Mouse (Mus musculus) neural tube, embryonic 14.5 days (tissue): Measurements from ENCODE around the gene Cops3. TPM values are rescaled to one million over a fixed set of nuclear protein-coding genes. Genes with fewer than 3 reads are reported as not detected.
A peak's percentile ranks its signal among the peaks of the same experiment; 100 is the strongest.
"Not testable (repeated sequence)": the region's sequence is repeated elsewhere in the genome, so short reads cannot be mapped to it uniquely, and the experiment has no call there.

ENCODE experiments used
- ATAC-seq: fragments of 200-750 bp; cut with Nextera tagmentation; 2 replicates; pipeline ENCODE4 v1.8.0; 2017; ENCODE audit warnings: low read depth, mild to moderate bottlenecking, moderate TSS enrichment, moderate library complexity
- H3K27ac ChIP-seq: fragments of 300-500 bp; sonication (generic); 2 replicates; pipeline ENCODE4 v1.5.1; 2014; ENCODE audit warnings: low read depth, mild to moderate bottlenecking, control low read depth, low read length, moderate library complexity, mixed read lengths
- H3K27me3 ChIP-seq: fragments of 300-500 bp; sonication (generic); 2 replicates; pipeline ENCODE4 v1.6.1; 2014; ENCODE audit warnings: low read length; ENCODE audit not compliant: control insufficient read depth, insufficient read depth
- H3K36me3 ChIP-seq: fragments of 300-500 bp; sonication (generic); 2 replicates; pipeline ENCODE4 v1.6.1; 2014; ENCODE audit warnings: low read length, mixed read lengths; ENCODE audit not compliant: control insufficient read depth, insufficient read depth
- H3K4me1 ChIP-seq: fragments of 300-500 bp; sonication (generic); 2 replicates; pipeline ENCODE4 v1.6.1; 2014; ENCODE audit warnings: low read length; ENCODE audit not compliant: control insufficient read depth, insufficient read depth
- H3K4me2 ChIP-seq: fragments of 300-500 bp; sonication (generic); 2 replicates; pipeline ENCODE4 v1.6.1; 2014; ENCODE audit warnings: mild to moderate bottlenecking, low read depth, low read length, control low read depth
- H3K4me3 ChIP-seq: fragments of 300-500 bp; sonication (generic); 2 replicates; pipeline ENCODE4 v1.5.1; 2014; ENCODE audit warnings: low read depth, low read length, control low read depth, mixed read lengths
- H3K9ac ChIP-seq: fragments of 300-500 bp; sonication (generic); replicated peaks from 2 replicates; pipeline ENCODE4 v1.6.1; 2014; ENCODE audit warnings: low read depth, mild to moderate bottlenecking, control low read depth, low read length, mixed read lengths
- H3K9me3 ChIP-seq: fragments of 300-500 bp; sonication (generic); 2 replicates; pipeline ENCODE4 v1.6.1; 2016; ENCODE audit warnings: low read length; ENCODE audit not compliant: control insufficient read depth
- WGBS: fragments of 180-500 bp; shearing (Covaris S2); extraction: QIAGEN DNeasy Blood & Tissue Kit; methylation state at CpG from one replicate; pipeline ENCODE4 v1.1.7; 2014; 5-methylcytosine and 5-hydroxymethylcytosine counted together
- polyA plus RNA-seq: library from polyadenylated mRNA; unstranded; fragments of >200 nt; fragmentation: Nextera tagmentation; extraction: Ambion mirVana; gene quantifications from 2 replicates; pipeline ENCODE4 v1.2.1, GENCODE M21; 2014

Cops3 gene
- polyA plus RNA-seq, 1 experiment from 2014 or later: 212 TPM

DNA sequence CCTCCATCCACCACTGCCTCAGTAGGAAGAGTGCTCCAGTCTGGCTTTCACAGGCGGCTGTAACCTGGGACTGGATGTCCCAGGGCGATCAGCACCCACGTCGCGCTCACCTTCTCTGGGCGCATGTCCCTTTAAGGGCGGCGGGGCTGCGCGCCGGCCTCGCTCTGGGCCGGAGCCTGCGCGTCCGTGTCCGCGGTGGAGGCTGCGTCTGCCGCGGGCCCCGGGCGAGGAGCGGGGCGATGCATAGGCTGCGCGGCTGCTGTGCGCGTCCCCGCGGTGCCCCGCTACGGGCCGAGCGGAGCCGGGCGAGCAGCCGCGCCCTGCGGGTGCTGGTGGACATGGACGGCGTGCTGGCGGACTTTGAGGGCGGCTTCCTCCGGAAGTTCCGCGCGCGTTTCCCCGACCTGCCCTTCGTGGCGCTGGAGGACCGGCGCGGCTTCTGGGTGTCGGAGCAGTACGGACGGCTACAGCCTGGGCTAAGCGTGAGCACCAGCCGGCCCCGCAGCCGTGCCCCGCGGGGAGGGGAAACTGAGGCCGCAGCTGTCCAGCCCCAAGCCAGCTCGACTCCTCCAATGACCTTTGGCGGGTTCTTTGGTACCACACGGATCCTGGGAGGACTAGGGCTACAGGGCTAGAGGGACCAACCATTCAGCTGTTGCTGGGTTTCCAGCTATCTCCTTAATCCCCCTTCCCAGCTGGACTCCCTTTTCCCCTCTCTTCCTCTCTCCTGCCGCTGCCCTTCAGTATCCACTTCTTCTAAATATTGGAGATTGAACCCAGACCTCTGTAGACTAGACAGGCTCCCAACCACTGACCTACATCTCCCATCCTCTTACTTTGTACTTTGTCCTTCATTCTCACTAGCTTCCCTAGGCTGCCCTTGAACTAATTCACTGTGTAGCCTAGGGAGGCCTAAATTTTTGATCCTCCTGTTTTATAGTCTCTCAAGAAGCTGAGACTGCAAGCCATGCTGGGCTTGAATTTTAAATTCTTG, 8.6 kb upstream of the Cops3 start:
- peak overlapping the region; percentile 76 for H3K4me3 ChIP-seq
- no peaks in the 10 kb centered on the region for H3K9me3 ChIP-seq
- no peaks in the 10 kb centered on the region for H3K27me3 ChIP-seq
- ATAC-seq: peak; percentile 91
- WGBS: under 1% methylated on average over 49 of the region's 69 CpGs
- H3K36me3 ChIP-seq: no peaks in the 10 kb centered on the region; the same call in 1 of the 2 replicates
- H3K9ac ChIP-seq: peak overlapping the region; percentile 85
- H3K4me2 ChIP-seq: peak overlapping the region; percentile 73
- H3K4me1 ChIP-seq: peaks cover 6% of the 10 kb centered on the region; the same call in 1 of the 2 replicates
- H3K27ac ChIP-seq: peak overlapping the region; percentile 82

DNA sequence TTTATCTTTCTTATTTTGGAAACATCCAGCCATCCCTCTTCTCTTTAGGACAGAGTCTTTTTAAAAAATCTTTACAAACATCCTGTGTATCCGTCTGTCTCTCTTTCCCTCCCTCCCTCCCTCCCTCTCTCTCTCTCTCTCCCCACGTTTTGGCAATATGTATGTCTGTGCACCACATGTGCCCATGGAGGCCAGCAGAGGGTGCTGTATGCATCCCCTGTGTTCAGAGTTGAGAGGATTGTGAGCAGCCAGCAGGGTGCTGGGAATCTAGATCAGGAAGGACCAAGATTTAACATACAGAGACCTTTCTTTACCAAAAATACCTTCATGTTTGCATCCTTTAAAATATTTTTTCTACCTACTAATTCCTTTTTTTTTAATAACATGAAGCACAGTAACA, 7.5 kb upstream of the Cops3 start:
- Histone ChIP-seq H3K4me2 (peak overlapping the region; percentile 73; the same call in 1 of the 2 replicates), H3K4me1 (peaks cover 6% of the 10 kb centered on the region; the same call in 1 of the 2 replicates), H3K9me3 (no peaks in the 10 kb centered on the region), H3K4me3 (peak overlapping the region; percentile 76), H3K36me3 (no peaks in the 10 kb centered on the region; the same call in 1 of the 2 replicates), H3K27me3 (no peaks in the 10 kb centered on the region), H3K27ac (no peak overlapping the region), H3K9ac (no peak overlapping the region)
- ATAC-seq: no peak
- 20% methylated on average over 2 of the region's 2 CpGs for WGBS

DNA sequence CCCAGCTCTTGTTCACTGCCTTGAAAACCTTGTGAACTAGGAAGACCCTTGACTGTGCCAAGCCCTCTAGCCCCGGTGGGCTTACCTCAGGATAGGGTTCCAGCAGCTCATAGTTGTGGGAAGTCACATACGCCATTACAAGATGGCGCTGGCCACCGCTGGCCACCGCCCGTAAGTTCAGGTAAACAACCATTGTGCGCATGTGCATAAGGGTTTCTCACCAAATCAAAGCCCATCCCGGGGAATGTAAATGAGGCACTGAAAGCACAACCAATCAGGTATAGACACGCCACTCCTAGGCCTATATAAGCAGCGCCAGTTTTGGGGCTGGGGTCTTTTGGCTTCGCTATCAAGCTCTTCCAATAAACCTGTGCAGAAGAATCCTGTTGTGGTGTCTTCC, 6.7 kb upstream of the Cops3 start:
- ATAC-seq: no peak
- 97% methylated on average over 11 of the region's 11 CpGs for WGBS

DNA sequence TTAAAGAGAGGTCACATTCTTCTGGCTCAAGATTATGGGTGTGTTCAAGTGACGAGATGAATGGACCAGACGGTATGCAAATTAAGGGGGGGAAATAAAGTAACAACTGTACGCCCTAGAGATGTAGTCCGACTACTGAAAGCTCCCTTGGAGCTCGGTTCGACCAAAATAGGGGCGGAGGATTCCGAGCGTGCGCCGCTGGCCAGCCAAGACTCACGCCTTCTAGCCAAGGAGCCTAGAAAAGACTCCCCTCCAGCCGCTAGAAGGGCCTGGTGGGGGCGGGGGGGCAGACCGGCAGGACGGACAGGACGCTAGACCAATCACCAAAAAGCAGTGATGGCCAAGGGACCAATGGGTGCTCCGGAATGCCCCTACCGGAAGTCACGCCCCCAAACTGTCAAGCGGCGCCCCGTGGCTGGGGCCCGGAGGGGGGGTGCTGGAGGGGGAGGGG, 605 bp downstream of the Cops3 start, which contains the start of gene Nt5m:
Gene Nt5m (plus strand): TSS at position 440 of the 451 bp plus-strand sequence.
- peak within 1 kb of the TSS; percentile 57 for H3K4me2 ChIP-seq
- H3K4me1 ChIP-seq: peaks cover 17% of the 10 kb centered on the region
- H3K4me3 ChIP-seq: peak within 1 kb of the TSS; percentile 79
- under 1% methylated on average over 24 of the region's 24 CpGs for WGBS
- no peaks in the 10 kb centered on the region for H3K9me3 ChIP-seq
- peak; percentile 97 for ATAC-seq
- H3K36me3 ChIP-seq: peaks cover 10% of the 10 kb centered on the region
- H3K27me3 ChIP-seq: no peaks in the 10 kb centered on the region
- peak within 1 kb of the TSS; percentile 96 for H3K27ac ChIP-seq
- peak within 1 kb of the TSS; percentile 87 for H3K9ac ChIP-seq

More for the DNA sequence above, 6.7 kb upstream of the Cops3 start:
- Histone ChIP-seq H3K9me3 (no peaks in the 10 kb centered on the region), H3K9ac (no peak overlapping the region), H3K4me2 (no peak overlapping the region), H3K27me3 (no peaks in the 10 kb centered on the region), H3K4me1 (peaks cover 6% of the 10 kb centered on the region; the same call in 1 of the 2 replicates), H3K36me3 (no peaks in the 10 kb centered on the region; the same call in 1 of the 2 replicates), H3K27ac (no peak overlapping the region), H3K4me3 (no peak overlapping the region)

DNA sequence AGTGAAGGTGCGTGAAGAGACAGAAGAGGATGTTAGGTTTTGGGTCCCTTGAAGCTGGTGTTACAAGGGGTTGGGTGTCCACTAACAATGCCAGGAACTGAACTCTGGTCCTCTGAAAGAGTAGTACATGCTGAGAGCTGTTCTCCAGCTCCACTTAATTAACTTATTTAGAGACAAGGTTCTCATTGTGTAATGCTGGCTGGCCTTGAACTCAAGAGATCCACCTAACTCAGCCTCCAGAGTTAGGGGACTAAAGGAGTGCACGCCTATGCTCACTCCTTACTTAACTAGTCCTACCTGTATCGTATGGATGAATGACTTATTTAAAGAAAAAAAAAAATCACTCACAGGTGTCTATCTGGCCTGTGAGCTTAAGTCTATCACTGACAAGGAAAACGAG, 1.2 kb downstream of the Cops3 start:
- no peak for ATAC-seq
- WGBS: 70% methylated on average over 4 of the region's 4 CpGs

DNA sequence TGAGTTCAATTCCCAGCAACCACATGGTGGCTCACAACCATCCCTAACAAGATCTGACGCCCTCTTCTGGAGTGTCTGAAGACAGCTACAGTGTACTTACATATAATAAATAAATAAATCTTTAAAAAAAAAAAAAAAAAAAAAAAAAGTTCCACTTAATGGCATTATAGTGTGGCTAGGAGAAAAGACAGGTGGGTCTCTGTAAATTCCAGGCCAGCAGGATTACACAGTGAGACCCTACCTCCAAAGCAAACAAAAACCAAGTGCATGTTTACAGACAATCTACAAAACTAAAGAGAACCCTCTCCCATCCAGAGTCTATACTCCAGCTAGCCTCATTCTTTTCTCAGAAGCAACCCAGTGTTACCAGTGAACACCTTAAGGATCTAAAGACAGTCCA, 1.8 kb downstream of the Cops3 start:
- H3K27me3 ChIP-seq, H3K27ac ChIP-seq, H3K9me3 ChIP-seq, H3K9ac ChIP-seq, ATAC-seq, H3K4me3 ChIP-seq: not testable (repeated sequence)
- no CpG with 5 or more reads among the region's 1 CpGs for WGBS
- peaks cover 13% of the 10 kb centered on the region for H3K36me3 ChIP-seq
- H3K4me2 ChIP-seq: peak overlapping the region; percentile 57; the same call in 1 of the 2 replicates
- peaks cover 17% of the 10 kb centered on the region for H3K4me1 ChIP-seq

More for the DNA sequence above, 1.2 kb downstream of the Cops3 start:
- no peaks in the 10 kb centered on the region for H3K27me3 ChIP-seq
- H3K36me3 ChIP-seq: peaks cover 10% of the 10 kb centered on the region
- no peak overlapping the region for H3K27ac ChIP-seq
- peak overlapping the region; percentile 87; the same call in 1 of the 2 replicates for H3K9ac ChIP-seq
- H3K4me1 ChIP-seq: peaks cover 17% of the 10 kb centered on the region
- peak overlapping the region; percentile 57 for H3K4me2 ChIP-seq
- H3K9me3 ChIP-seq: no peaks in the 10 kb centered on the region
- H3K4me3 ChIP-seq: peak overlapping the region; percentile 79

GRCm38 (mm10) chr11:59821625-59822024, 18.0 kb downstream of the Cops3 start:
- Histone ChIP-seq H3K4me2 (no peak overlapping the region), H3K9me3 (no peaks in the 10 kb centered on the region), H3K4me3 (no peak overlapping the region), H3K27me3 (no peaks in the 10 kb centered on the region), H3K27ac (no peak overlapping the region), H3K9ac (no peak overlapping the region), H3K36me3 (peaks cover 80% of the 10 kb centered on the region), H3K4me1 (no peaks in the 10 kb centered on the region)
- WGBS: 93% methylated on average over 3 of the region's 3 CpGs
- ATAC-seq: no peak

- Histone ChIP-seq H3K9ac (no peak overlapping the region), H3K27ac (no peak overlapping the region), H3K4me3 (no peak overlapping the region), H3K36me3 (peaks cover 62% of the 10 kb centered on the region), H3K27me3 (no peaks in the 10 kb centered on the region), H3K4me2 (no peak overlapping the region), H3K4me1 (no peaks in the 10 kb centered on the region), H3K9me3 (no peaks in the 10 kb centered on the region)
- WGBS: 99% methylated on average over 3 of the region's 3 CpGs
- no peak for ATAC-seq
Observed at GRCm38 (mm10) chr11:59817916-59818315, 21.7 kb downstream of the Cops3 start.
